Mouse (Mus musculus) pancreas, adult 10 weeks (tissue): ENCODE measurements around the gene Mmp14. TPM values are rescaled to one million over a fixed set of nuclear protein-coding genes. Genes with fewer than 3 reads are reported as not detected.

Experiments used
- polyA plus RNA-seq: library from polyadenylated mRNA; stranded (reverse); fragments of 350-450 nt; fragmentation: Illumina TruSeq; extraction: RNeasy Lipid Tissue Mini Kit (QIAGEN cat#74804); gene quantifications from one replicate; pipeline ENCODE4 v1.2.3, GENCODE M21; 2015; ENCODE audit warnings: low read depth, low replicate concordance; ENCODE audit not compliant: insufficient read depth

The Mmp14 gene
- 16.8 TPM for polyA plus RNA-seq

DNA sequence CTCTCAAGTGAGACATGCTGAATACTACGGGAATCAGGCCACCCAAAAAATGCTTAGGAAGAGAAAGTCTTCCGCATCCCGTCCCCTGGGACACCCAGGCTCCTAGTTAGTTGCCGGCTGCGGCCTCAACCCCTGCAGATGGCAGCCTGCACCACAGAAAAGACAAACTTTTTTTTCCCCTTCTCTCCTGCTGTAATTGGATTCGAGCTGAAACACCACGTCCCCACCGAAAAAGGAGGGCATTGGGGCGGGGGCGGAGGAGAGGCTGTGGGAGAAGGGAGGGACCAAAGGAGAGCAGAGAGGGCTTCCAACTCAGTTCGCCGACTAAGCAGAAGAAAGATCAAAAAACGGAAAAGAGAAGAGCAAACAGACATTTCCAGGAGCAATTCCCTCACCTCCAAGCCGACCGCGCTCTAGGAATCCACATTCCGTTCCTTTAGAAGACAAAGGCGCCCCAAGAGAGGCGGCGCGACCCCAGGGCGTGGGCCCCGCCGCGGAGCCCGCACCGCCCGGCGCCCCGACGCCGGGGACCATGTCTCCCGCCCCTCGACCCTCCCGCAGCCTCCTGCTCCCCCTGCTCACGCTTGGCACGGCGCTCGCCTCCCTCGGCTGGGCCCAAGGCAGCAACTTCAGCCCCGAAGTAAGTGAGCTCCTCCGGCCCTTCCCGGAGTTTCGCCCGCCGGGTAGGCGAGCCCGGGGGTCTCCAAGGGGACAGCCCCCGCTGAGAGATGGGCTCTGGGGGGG is at the start of gene Mmp14:
Gene Mmp14, plus strand, starts transcription at position 279 of the 744 bp plus-strand sequence.

DNA sequence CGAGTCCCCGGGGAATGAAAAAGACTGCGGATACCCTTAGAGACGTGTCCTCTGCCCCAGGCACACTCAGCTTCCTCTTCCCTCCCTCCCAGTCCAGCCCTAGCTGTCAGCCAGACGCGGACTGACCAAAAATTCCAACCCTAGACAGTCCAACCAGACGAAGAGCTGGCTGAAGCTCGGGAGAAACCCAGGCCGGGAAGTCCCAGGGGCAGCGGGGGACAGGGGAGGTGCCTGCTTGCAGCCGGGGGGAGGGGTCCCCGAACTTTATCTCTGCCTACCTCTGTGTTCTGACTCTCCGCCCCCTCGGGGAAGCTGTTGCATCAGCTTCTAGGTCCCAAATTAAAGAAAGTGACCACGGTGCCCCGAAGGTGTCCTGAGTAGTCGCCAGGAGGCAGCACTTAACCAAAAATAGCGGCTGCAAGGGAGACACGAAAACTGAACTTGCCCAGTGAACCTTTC is 13.8 kb upstream of the Mmp14 start, which contains the start of gene Slc7a7:
Gene Slc7a7, minus strand, starts transcription at position 158 of the 459 bp plus-strand sequence.

GRCm38 (mm10) chr14:54426689-54427398 is 4.6 kb upstream of the Mmp14 start, which contains the start of gene Mrpl52:
Mrpl52 (plus strand) TSS chr14:54426909.

DNA sequence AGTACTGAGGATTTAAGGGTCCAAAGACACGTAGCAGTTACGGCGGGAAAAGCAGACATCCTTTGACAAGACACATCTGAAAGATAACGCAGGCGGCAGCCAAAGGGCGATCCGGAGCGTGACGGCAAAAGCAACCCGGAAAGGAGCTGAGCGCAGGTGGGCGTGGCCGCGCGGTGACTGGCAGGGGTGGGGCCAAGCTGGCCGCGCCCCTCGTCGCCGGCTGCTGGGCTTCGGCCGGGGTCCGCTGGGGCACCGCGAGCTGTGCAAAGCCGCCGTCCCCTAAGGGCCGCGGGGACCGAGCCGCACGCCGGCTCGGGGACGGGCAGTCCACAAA is 32.5 kb downstream of the Mmp14 start, which contains the start of gene Lrp10:
Gene Lrp10, plus strand, starts transcription at position 179 of the 334 bp plus-strand sequence.

GRCm38 (mm10) chr14:54475941-54476844 is 44.8 kb downstream of the Mmp14 start, which contains the start of gene Rem2:
Rem2 (plus strand) TSS chr14:54476100.

Other genes with a start within 250 kb of the Mmp14 start
- gene Dad1, start 177.5 kb upstream of the Mmp14 start, polyA plus RNA-seq, result 73.9 TPM
- gene Abhd4, start 177.4 kb upstream of the Mmp14 start, polyA plus RNA-seq, result 9.8 TPM
- gene Olfr49, start 146.7 kb upstream of the Mmp14 start, polyA plus RNA-seq, result not detected
- 10.0 TPM for gene Oxa1l, start 70.8 kb upstream of the Mmp14 start, polyA plus RNA-seq
- gene Slc7a7, start 13.8 kb upstream of the Mmp14 start, polyA plus RNA-seq, result 1.5 TPM
- gene Mrpl52, start 4.7 kb upstream of the Mmp14 start, polyA plus RNA-seq, result 57.1 TPM
- 15.9 TPM for gene Lrp10, start 32.5 kb downstream of the Mmp14 start, polyA plus RNA-seq
- not detected for gene Rem2, start 44.5 kb downstream of the Mmp14 start, polyA plus RNA-seq
- 3.7 TPM for gene Prmt5, start 85.9 kb downstream of the Mmp14 start, polyA plus RNA-seq
- gene Haus4, start 123.0 kb downstream of the Mmp14 start, polyA plus RNA-seq, result 3.0 TPM
- 6.6 TPM for gene Ajuba, start 145.9 kb downstream of the Mmp14 start, polyA plus RNA-seq
- 2.7 TPM for gene 4931414P19Rik, start 174.4 kb downstream of the Mmp14 start, polyA plus RNA-seq
- gene Psmb5, start 186.4 kb downstream of the Mmp14 start, polyA plus RNA-seq, result 27.3 TPM
- gene Psmb11, start 189.8 kb downstream of the Mmp14 start, polyA plus RNA-seq, result not detected
- not detected for gene Gm17606, start 209.3 kb downstream of the Mmp14 start, polyA plus RNA-seq
- gene Cdh24, start 209.8 kb downstream of the Mmp14 start, polyA plus RNA-seq, result 0.83 TPM